Mouse (Mus musculus) liver, embryonic 11.5 days (tissue): Measurements from ENCODE around the gene Dagla. TPM values are rescaled to one million over a fixed set of nuclear protein-coding genes. Genes with fewer than 3 reads are reported as not detected.

Experiments
- ATAC-seq: fragments of 200-750 bp; cut with Nextera tagmentation; replicated peaks from 2 replicates; pipeline ENCODE4 v1.8.0; 2017; ENCODE audit warnings: moderate number of reproducible peaks, mild to moderate bottlenecking, moderate TSS enrichment, moderate library complexity; ENCODE audit not compliant: low FRiP score
- DNase-seq: peaks from one replicate; pipeline ENCODE4 v3.0.0-alpha.2; 2017; ENCODE audit warnings: low spot score
- H3K27ac ChIP-seq: fragments of 300-500 bp; sonication (generic); 2 replicates; pipeline ENCODE4 v1.5.1; 2014; ENCODE audit warnings: mild to moderate bottlenecking, low read depth, low read length, control low read depth
- H3K27me3 ChIP-seq: fragments of 300-500 bp; sonication (generic); replicated peaks from 2 replicates; pipeline ENCODE4 v1.6.1; 2014; ENCODE audit warnings: low read length, mixed read lengths; ENCODE audit not compliant: control insufficient read depth, insufficient read depth
- H3K36me3 ChIP-seq: fragments of 300-500 bp; sonication (generic); 2 replicates; pipeline ENCODE4 v1.6.1; 2014; ENCODE audit warnings: mild to moderate bottlenecking, low read length, moderate library complexity, mixed read lengths; ENCODE audit not compliant: control insufficient read depth, insufficient read depth
- H3K4me1 ChIP-seq: fragments of 300-500 bp; sonication (generic); replicated peaks from 2 replicates; pipeline ENCODE4 v1.6.1; 2014; ENCODE audit warnings: low read length, mixed read lengths; ENCODE audit not compliant: control insufficient read depth, insufficient read depth
- H3K4me2 ChIP-seq: fragments of 300-500 bp; sonication (generic); 2 replicates; pipeline ENCODE4 v1.6.1; 2014; ENCODE audit warnings: mild to moderate bottlenecking, control low read depth, moderate library complexity
- H3K4me3 ChIP-seq: fragments of 300-500 bp; sonication (generic); 2 replicates; pipeline ENCODE4 v1.5.1; 2014; ENCODE audit warnings: low read depth, low read length, control low read depth
- H3K9ac ChIP-seq: fragments of 300-500 bp; sonication (generic); 2 replicates; pipeline ENCODE4 v1.6.1; 2014; ENCODE audit warnings: low read depth, low read length, control low read depth
- H3K9me3 ChIP-seq: fragments of 300-500 bp; sonication (generic); 2 replicates; pipeline ENCODE4 v1.6.1; 2016; ENCODE audit warnings: low read length, inconsistent platforms, mixed read lengths; ENCODE audit not compliant: control insufficient read depth
- WGBS: fragments of 180-500 bp; shearing (Covaris S2); extraction: QIAGEN DNeasy Blood & Tissue Kit; methylation state at CpG from one replicate; pipeline ENCODE4 v1.1.7; 2014; 5-methylcytosine and 5-hydroxymethylcytosine counted together
- polyA plus RNA-seq: library from polyadenylated mRNA; unstranded; fragments of >200 nt; fragmentation: Nextera tagmentation; extraction: Ambion mirVana; gene quantifications from 2 replicates; pipeline ENCODE4 v1.2.1, GENCODE M21; 2014

Dagla gene
- polyA plus RNA-seq, 1 experiment from 2014 or later = 0.82 TPM

- no peak for DNase-seq
- Histone ChIP-seq H3K36me3 (peaks cover 3% of the 10 kb centered on the region), H3K9ac (no peak overlapping the region), H3K27me3 (no peaks in the 10 kb centered on the region), H3K4me3 (no peak overlapping the region), H3K27ac (no peak overlapping the region; the same call in 1 of the 2 replicates), H3K4me1 (peaks cover 32% of the 10 kb centered on the region), H3K9me3 (no peaks in the 10 kb centered on the region), H3K4me2 (no peak overlapping the region)
- WGBS = 42% methylated on average over 4 of the region's 4 CpGs
- ATAC-seq = no peak
Measured at GRCm38 (mm10) chr19:10221585-10221984, 83.1 kb downstream of the Dagla start.

GRCm38 (mm10) chr19:10219593-10219992 is 85.1 kb downstream of the Dagla start:
- H3K9ac ChIP-seq = no peak overlapping the region
- H3K4me2 ChIP-seq = no peak overlapping the region
- WGBS = 54% methylated on average over 6 of the region's 6 CpGs
- DNase-seq (no peak), ATAC-seq (no peak)
- no peak overlapping the region for H3K4me3 ChIP-seq
- H3K27me3 ChIP-seq = no peaks in the 10 kb centered on the region
- no peaks in the 10 kb centered on the region for H3K9me3 ChIP-seq
- no peak overlapping the region for H3K27ac ChIP-seq
- H3K4me1 ChIP-seq = peaks cover 20% of the 10 kb centered on the region
- H3K36me3 ChIP-seq = peaks cover 3% of the 10 kb centered on the region

- 44% methylated on average over 3 of the region's 3 CpGs for WGBS
- no peak overlapping the region for H3K9ac ChIP-seq
- H3K27ac ChIP-seq = no peak overlapping the region
- ATAC-seq (0 out of 2 replicates have a peak, but pooled peaks have one; percentile 28), DNase-seq (no peak)
- no peak overlapping the region for H3K4me2 ChIP-seq
- peaks cover 16% of the 10 kb centered on the region for H3K4me1 ChIP-seq
- H3K27me3 ChIP-seq = no peaks in the 10 kb centered on the region
- peaks cover 3% of the 10 kb centered on the region for H3K36me3 ChIP-seq
- no peaks in the 10 kb centered on the region for H3K9me3 ChIP-seq
- no peak overlapping the region for H3K4me3 ChIP-seq
Measured at GRCm38 (mm10) chr19:10219108-10219507, 85.6 kb downstream of the Dagla start.

GRCm38 (mm10) chr19:10216101-10216500 is 88.6 kb downstream of the Dagla start:
- DNase-seq (no peak), ATAC-seq (no peak)
- Histone ChIP-seq H3K27ac (no peak overlapping the region), H3K4me2 (no peak overlapping the region), H3K9me3 (no peaks in the 10 kb centered on the region), H3K4me1 (peaks cover 3% of the 10 kb centered on the region; the same call in 1 of the 2 replicates), H3K9ac (no peak overlapping the region), H3K36me3 (peaks cover 5% of the 10 kb centered on the region; the same call in 1 of the 2 replicates), H3K27me3 (no peaks in the 10 kb centered on the region), H3K4me3 (no peak overlapping the region)
- 70% methylated on average over 8 of the region's 8 CpGs for WGBS

- Histone ChIP-seq H3K4me2 (no peak overlapping the region), H3K9me3 (no peaks in the 10 kb centered on the region), H3K4me1 (no peaks in the 10 kb centered on the region), H3K9ac (no peak overlapping the region), H3K27me3 (no peaks in the 10 kb centered on the region), H3K4me3 (no peak overlapping the region), H3K36me3 (peaks cover 18% of the 10 kb centered on the region), H3K27ac (no peak overlapping the region)
- no peak for ATAC-seq
- 83% methylated on average over 10 of the region's 10 CpGs for WGBS
- no peak for DNase-seq
Measured at GRCm38 (mm10) chr19:10213796-10214471, 90.7 kb downstream of the Dagla start.

- no peaks in the 10 kb centered on the region for H3K9me3 ChIP-seq
- no peak for DNase-seq
- H3K36me3 ChIP-seq = peaks cover 31% of the 10 kb centered on the region
- no peak overlapping the region for H3K9ac ChIP-seq
- no peak; the same call in 1 of the 2 replicates for ATAC-seq
- no peak overlapping the region for H3K4me2 ChIP-seq
- no peaks in the 10 kb centered on the region for H3K4me1 ChIP-seq
- no peak overlapping the region for H3K4me3 ChIP-seq
- no peak overlapping the region for H3K27ac ChIP-seq
- H3K27me3 ChIP-seq = no peaks in the 10 kb centered on the region
- 68% methylated on average over 4 of the region's 4 CpGs for WGBS
Measured at GRCm38 (mm10) chr19:10210885-10211284, 93.8 kb downstream of the Dagla start.

- ATAC-seq (no peak), DNase-seq (no peak)
- Histone ChIP-seq H3K4me3 (no peak overlapping the region), H3K9ac (no peak overlapping the region), H3K27me3 (no peaks in the 10 kb centered on the region), H3K27ac (0 out of 2 replicates have a peak overlapping the region, but pooled peaks have one; percentile 8), H3K4me2 (no peak overlapping the region), H3K4me1 (peaks cover 7% of the 10 kb centered on the region), H3K36me3 (peaks cover 33% of the 10 kb centered on the region), H3K9me3 (no peaks in the 10 kb centered on the region)
- 80% methylated on average over 3 of the region's 3 CpGs for WGBS
Measured at GRCm38 (mm10) chr19:10208851-10209250, 95.8 kb downstream of the Dagla start.

- peak overlapping the region; percentile 95; the same call in 1 of the 2 replicates for H3K9ac ChIP-seq
- DNase-seq (no peak), ATAC-seq (no peak)
- peak overlapping the region; percentile 88 for H3K4me2 ChIP-seq
- 73% methylated on average over 6 of the region's 6 CpGs for WGBS
- H3K27ac ChIP-seq = 0 out of 2 replicates have a peak overlapping the region, but pooled peaks have one; percentile 94
- H3K9me3 ChIP-seq = no peaks in the 10 kb centered on the region
- H3K27me3 ChIP-seq = no peaks in the 10 kb centered on the region
- H3K4me3 ChIP-seq = peak overlapping the region; percentile 95
- H3K36me3 ChIP-seq = peaks cover 40% of the 10 kb centered on the region
- peaks cover 10% of the 10 kb centered on the region for H3K4me1 ChIP-seq
Measured at GRCm38 (mm10) chr19:10205051-10205450, 99.6 kb downstream of the Dagla start.

GRCm38 (mm10) chr19:10204616-10205001 is 100.1 kb downstream of the Dagla start:
- Histone ChIP-seq H3K9ac (peak overlapping the region; percentile 95), H3K4me2 (peak overlapping the region; percentile 88), H3K27me3 (no peaks in the 10 kb centered on the region), H3K36me3 (peaks cover 40% of the 10 kb centered on the region), H3K4me1 (peaks cover 10% of the 10 kb centered on the region), H3K9me3 (no peaks in the 10 kb centered on the region), H3K4me3 (peak overlapping the region; percentile 95), H3K27ac (peak overlapping the region; percentile 94)
- DNase-seq (no peak), ATAC-seq (peak; percentile 34)
- under 1% methylated on average over 5 of the region's 5 CpGs for WGBS
